Mouse (Mus musculus) liver, adult 2 months (tissue): ENCODE results near the gene P2rx7.

Experiments used
- CTCF ChIP-seq: fragments of 200-500 bp; IDR thresholded peaks from 2 replicates; pipeline ENCODE4 v1.5.1; 2011; ENCODE audit warnings: low read depth, low read length, control low read depth
- POLR2A ChIP-seq: fragments of 200-500 bp; IDR thresholded peaks from 2 replicates; pipeline ENCODE4 v1.6.1; 2011; ENCODE audit warnings: low read length, control low read depth; ENCODE audit not compliant: insufficient read depth; ENCODE audit errors: extremely low read depth

GRCm38 (mm10) chr5:122689153-122689552 is 45.4 kb downstream of the P2rx7 start:
- TF ChIP-seq POLR2A = no peak
- no peak for TF ChIP-seq CTCF
